Mouse (Mus musculus) cerebellum, postnatal 10 days (tissue): ENCODE data around the gene Zfp239.
A peak's percentile ranks its signal among the peaks of the same experiment; 100 is the strongest.
"Not testable (repeated sequence)": the region's sequence is repeated elsewhere in the genome, so short reads cannot be mapped to it uniquely, and the experiment has no call there.

Source experiments
- DNase-seq, 2 experiments: peaks; one replicate each; pipeline ENCODE4 v3.0.0; 2021; ENCODE audit warnings: mixed read lengths in 2 of 2

Gene Zfp239

GRCm38 (mm10) chr6:117861848-117862247, at the start of gene Zfp239:
Gene Zfp239, plus strand, starts transcription at chr6:117862100.
- DNase-seq, result no peak

GRCm38 (mm10) chr6:117814681-117815080, 47.2 kb upstream of the Zfp239 start:
- no peak for DNase-seq

DNA sequence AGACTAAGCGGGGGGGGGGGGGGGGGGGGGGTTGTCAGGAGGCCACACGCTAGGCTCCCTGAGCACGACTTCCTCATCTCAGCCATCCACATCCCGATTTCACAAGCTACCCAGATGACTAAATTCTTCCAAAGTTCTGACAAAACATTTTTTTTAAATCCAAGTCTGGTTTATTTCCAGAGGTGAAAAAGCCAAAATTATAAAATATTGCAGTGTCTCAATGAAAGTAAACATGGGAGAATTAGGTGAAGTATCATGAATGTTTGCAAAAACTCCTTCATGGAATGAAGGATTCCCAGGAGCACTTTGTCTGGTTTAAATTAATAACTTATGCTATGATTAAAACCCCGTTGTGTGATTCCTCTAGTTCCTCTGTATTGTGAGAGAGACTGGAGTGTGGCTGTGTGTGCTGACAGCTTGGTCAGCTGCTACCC, 44.8 kb upstream of the Zfp239 start:
- DNase-seq, result no peak

DNA sequence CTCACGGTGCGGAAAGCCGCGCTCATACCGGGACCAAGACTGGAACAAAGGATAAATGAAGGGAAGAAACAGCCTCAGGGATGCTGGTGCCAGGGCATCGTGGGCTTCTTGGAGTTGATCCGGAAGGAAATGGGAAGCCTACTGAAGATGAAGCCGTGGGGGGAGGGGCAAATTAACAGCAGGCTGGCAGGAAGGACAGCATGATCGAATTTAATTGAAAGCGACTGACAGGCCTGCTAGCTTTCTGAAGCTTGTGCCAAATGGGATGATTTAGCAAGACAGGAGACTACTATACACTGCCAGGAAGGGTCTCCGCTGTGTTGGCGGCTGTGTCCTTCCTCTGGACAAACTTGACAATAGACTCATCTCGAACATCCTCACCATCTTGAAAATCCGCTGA, 41.6 kb upstream of the Zfp239 start:
- peak; percentile 81 to 85 for DNase-seq

DNA sequence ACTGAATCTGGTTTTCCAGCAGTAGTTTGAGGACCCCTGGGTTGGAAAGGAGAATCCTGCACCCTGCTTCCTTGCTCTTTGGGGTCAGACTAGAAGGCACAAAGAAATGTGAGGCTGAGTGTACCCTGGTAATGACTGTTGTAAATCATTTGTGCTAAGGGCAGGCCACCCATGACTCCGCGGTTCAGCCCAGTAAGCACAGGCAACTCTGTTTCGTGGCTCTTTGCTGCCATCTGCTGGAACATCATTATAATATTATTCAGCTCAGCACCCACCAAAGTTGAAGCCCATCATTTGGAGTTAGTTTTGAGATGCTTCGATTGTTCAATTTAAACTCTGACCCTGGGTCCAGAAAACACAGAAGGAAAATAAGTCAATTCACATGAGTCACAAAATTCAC, 36.5 kb upstream of the Zfp239 start:
- peak; percentile 89 to 92 for DNase-seq

GRCm38 (mm10) chr6:117828273-117828672, 33.6 kb upstream of the Zfp239 start:
- DNase-seq, result peak; percentile 86 to 87

DNA sequence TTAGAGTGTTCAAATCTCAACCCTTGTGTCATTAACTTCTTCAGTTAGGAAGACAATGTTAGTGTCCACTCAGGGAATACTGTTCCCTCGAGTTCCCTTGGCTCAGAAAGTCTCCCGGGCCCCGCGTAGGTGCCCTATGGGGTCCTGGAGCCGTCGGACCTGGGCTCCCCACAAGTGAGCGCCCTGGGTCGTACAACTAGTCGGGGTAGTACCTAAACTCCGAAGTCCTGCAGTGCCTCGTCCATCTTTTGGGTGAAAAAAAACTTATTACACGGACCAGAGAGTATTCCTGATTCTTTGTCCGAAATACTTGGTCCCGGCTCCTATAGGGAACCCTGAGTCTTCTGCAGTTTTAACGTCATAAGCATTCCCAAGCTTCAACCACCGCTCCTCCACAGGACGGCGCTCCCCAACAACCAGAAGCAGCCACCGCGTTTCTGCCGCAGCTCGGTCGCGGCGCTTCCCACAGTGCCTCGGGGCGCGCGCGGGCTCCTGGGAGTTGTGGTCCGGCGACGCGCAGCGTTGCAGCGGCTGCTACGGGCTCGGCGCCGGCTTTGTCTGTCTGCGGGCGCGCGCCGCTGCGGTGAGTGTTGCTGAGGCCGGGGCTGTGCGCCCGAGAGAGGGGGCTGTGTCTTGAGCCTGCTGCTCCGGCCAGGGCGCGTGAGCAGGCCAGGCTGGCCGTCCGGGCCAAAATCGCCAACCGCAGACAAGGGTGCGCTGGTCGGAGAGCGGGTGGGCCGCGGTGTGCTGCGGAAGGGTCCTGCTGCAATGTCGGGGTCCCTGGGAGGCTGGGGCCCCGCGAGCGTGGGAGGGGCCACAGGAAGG, 21.0 kb upstream of the Zfp239 start, which contains the start of gene Zfp637:
TSS of gene Zfp637 (plus strand) at position 495 of the 825 bp plus-strand sequence.
- peak; percentile 97 to 99 for DNase-seq

GRCm38 (mm10) chr6:117841511-117841955, 20.4 kb upstream of the Zfp239 start:
- no peak for DNase-seq

GRCm38 (mm10) chr6:117844597-117844996, 17.3 kb upstream of the Zfp239 start:
- no peak for DNase-seq

GRCm38 (mm10) chr6:117846671-117847070, 15.2 kb upstream of the Zfp239 start:
- not testable (repeated sequence) for DNase-seq

GRCm38 (mm10) chr6:117847772-117848171, 14.1 kb upstream of the Zfp239 start:
- no peak for DNase-seq

GRCm38 (mm10) chr6:117848577-117848976, 13.3 kb upstream of the Zfp239 start:
- DNase-seq, result no peak

GRCm38 (mm10) chr6:117851747-117852146, 10.2 kb upstream of the Zfp239 start:
- no peak for DNase-seq

- DNase-seq, result no peak
Measured at GRCm38 (mm10) chr6:117857990-117858389, 3.9 kb upstream of the Zfp239 start.

DNA sequence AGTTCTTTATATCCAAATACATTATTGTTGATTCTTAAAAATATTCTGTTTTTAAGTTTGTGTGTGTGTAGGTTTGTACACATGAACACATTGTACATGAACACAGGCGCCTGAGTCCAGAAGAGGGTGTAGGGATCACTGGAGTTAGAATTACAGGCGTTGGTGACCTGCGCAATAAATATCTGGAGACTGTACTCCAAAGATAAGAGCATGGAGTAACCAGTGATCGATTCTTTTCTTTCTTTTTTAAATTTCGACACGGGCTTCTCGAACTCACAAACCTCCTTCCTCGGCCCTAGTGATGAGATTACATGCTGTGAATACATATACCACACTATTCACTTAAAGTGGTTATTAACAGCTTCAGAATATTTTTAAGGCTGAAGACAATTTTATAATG, 565 bp downstream of the Zfp239 start:
- no peak for DNase-seq

GRCm38 (mm10) chr6:117862899-117863620, 1.2 kb downstream of the Zfp239 start:
- DNase-seq, result peak; percentile 82 to 83

- no peak for DNase-seq
Measured at GRCm38 (mm10) chr6:117863751-117864150, 1.9 kb downstream of the Zfp239 start.

DNA sequence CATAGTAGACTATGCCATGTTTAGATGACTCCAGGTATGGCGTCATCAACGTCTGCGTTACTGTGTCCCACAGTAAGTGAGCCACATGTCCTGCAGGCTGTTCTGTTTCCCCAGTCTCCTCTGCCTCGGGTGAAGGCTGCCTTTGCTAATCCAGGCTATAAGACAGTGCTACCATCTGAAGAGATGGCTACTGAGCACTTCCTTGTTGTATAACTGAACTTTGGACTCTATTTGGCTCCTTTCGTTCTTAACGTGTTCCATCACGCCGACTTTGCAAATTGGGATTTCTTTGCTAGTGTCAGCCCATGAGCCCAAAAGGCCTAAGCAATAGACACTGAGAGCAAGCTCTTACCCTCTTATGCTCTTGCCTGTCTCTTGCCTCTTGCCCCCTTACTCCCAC, 6.3 kb downstream of the Zfp239 start:
- no peak for DNase-seq

DNA sequence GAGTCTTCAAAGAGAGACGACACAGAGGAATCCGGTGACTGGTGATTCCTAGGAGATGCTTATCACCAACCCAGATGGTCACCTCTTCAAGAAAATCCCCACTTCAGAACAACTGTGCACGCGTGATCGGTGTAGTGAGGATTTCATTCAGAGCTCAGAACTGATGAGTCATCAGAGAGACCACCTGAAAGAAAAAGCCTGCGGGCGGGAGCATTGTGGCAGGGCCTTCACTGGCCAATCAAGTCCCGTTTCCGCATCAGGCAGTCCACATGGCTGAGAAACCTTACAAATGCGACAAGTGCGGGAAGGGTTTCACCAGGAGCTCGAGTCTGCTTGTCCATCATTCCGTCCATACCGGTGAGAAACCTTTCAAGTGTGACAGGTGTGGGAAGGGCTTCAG, 9.1 kb downstream of the Zfp239 start:
- DNase-seq, result no peak

DNA sequence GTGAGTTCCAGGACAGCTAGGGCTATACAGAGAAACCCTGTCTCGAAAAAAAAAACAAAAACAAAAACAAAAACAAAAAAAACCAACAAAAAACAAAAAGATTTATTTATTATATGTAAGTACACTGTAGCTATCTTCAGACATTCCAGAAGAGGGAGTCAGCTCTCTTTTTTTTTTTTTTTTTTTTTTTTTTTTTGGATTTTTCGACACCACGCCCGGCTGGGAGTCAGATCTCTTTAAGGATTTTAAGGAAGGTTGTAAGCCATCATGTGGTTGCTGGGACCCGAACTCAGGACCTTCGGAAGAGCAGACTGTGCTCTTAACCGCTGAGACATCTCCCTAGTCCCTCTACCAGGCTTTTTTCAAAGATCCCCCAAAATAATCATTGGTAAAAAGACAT, 11.6 kb downstream of the Zfp239 start:
- not testable (repeated sequence) for DNase-seq

DNA sequence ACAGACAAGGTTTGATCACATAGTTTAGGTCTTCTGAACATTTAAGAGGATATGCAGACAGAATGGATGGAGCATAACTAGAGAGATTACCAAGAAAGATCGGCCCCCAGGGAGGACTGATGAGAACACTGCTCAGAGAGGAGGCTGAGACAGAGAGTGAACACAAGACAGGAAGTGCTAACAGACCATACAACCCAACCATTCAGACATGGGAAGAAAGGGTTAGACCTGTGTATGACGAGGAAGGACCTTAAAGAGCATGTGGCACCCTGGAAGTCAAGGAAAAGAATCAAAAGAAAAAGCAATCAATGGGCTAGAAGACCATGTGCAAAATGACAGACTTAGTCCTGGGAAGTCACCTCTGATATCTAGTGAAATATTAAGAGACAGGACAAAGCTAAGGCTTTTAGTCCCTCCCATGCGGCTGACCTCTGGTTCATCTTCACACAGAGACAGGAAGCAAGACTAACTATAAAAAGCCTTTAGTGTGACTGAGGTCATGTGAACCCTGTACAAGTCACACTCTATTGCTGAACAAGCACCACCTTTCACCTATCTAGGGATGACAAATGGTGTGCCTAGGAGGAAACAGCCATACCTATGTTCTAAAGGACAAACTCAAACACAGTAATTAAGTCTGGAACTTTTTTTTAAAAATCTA, 12.9 kb downstream of the Zfp239 start:
- DNase-seq, result no peak

DNA sequence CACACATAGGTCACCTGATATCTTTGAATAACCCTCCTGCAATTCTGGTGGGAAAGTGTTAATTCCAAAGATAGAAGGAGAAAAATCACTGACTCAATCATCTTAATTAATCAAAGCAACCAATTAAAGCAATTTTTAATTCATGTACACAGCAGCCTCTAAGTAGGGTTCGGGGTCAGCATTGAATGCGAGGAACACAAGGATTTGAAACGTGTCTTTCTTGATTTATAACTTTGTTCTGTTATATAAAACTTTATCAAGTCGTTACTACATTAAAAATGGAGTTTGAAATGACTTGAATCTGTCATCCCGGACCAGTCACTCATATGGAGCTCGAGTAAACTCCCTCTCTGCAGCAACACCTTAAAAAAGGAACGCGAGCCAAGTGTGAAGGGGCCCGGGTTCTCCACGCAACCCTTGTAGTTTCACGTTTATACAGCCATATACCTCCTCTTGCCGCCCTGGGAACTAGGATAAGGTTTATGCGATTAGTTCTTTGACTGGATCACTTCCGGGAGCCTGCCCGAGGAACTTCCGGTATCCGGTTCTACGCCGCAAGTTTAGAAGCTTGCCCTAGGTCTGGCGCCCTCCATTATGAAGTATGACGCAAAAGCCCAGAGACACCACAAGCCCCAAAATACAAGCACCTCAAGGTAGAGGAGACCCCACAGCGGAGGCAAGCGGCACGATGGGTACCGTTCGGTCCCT, 17.0 kb downstream of the Zfp239 start:
- peak; percentile 90 to 91 for DNase-seq
